Mouse (Mus musculus) forebrain, embryonic 16.5 days (tissue): Measurements from ENCODE around the gene Cep170b. TPM values are rescaled to one million over a fixed set of nuclear protein-coding genes. Genes with fewer than 3 reads are reported as not detected.

ENCODE experiments used
- ATAC-seq: fragments of 200-750 bp; cut with Nextera tagmentation; 2 replicates; pipeline ENCODE4 v1.8.0; 2017; ENCODE audit warnings: mild to moderate bottlenecking, moderate library complexity
- H3K27ac ChIP-seq: fragments of 300-500 bp; sonication (generic); 2 replicates; pipeline ENCODE4 v1.5.1; 2014; ENCODE audit warnings: low read length, control low read depth
- H3K27me3 ChIP-seq: fragments of 300-500 bp; sonication (generic); replicated peaks from 2 replicates; pipeline ENCODE4 v1.6.1; 2014; ENCODE audit warnings: low read length; ENCODE audit not compliant: control insufficient read depth, insufficient read depth
- H3K36me3 ChIP-seq: fragments of 300-500 bp; sonication (generic); 2 replicates; pipeline ENCODE4 v1.6.1; 2014; ENCODE audit not compliant: control insufficient read depth, insufficient read depth
- H3K4me1 ChIP-seq: fragments of 300-500 bp; sonication (generic); replicated peaks from 2 replicates; pipeline ENCODE4 v1.6.1; 2014; ENCODE audit warnings: low read length; ENCODE audit not compliant: control insufficient read depth, insufficient read depth
- H3K4me2 ChIP-seq: fragments of 300-500 bp; sonication (generic); 2 replicates; pipeline ENCODE4 v1.6.1; 2014; ENCODE audit warnings: mild to moderate bottlenecking, low read length, control low read depth
- H3K4me3 ChIP-seq: fragments of 300-500 bp; sonication (generic); replicated peaks from 2 replicates; pipeline ENCODE4 v1.5.1; 2014; ENCODE audit warnings: mild to moderate bottlenecking, low read length, control low read depth
- H3K9ac ChIP-seq: fragments of 300-500 bp; sonication (generic); replicated peaks from 2 replicates; pipeline ENCODE4 v1.6.1; 2014; ENCODE audit warnings: low read depth, low read length, control low read depth
- H3K9me3 ChIP-seq: fragments of 300-500 bp; sonication (generic); 2 replicates; pipeline ENCODE4 v1.6.1; 2016; ENCODE audit warnings: low read length; ENCODE audit not compliant: control insufficient read depth
- WGBS: fragments of 180-500 bp; shearing (Covaris S2); extraction: QIAGEN DNeasy Blood & Tissue Kit; methylation state at CpG from one replicate; pipeline ENCODE4 v1.1.7; 2014; 5-methylcytosine and 5-hydroxymethylcytosine counted together
- polyA plus RNA-seq: library from polyadenylated mRNA; unstranded; fragments of >200 nt; fragmentation: Nextera tagmentation; extraction: Ambion mirVana; gene quantifications from 2 replicates; pipeline ENCODE4 v1.2.1, GENCODE M21; 2015

Gene Cep170b
- polyA plus RNA-seq, 1 experiment from 2014 or later, result 22.9 TPM

DNA sequence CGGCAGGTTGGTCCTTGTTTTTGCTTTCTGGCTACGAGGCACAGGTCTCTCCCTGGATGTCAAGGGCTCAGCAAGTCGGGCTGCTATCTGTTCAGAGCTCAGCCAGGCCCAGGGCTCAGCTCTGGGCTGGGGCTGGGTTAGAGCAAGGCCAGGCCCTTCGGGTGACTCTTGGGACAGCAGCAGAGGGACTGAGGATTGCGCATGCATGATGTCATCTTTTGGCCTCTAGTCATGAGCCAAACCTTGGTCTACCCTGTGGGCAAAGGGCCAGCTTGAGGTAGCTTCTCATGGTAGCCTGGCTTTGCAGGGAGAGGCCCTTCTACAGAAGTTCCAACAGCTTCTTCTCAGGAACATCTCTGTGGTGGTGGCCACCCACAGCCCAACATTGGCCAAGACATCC is 43.9 kb downstream of the Cep170b start:
- Histone ChIP-seq H3K4me1 (0 out of 2 replicates have a peak, but pooled peaks cover 2% of the 10 kb centered on the region), H3K9ac (no peak overlapping the region), H3K27me3 (no peaks in the 10 kb centered on the region), H3K4me2 (no peak overlapping the region), H3K27ac (no peak overlapping the region), H3K4me3 (no peak overlapping the region), H3K36me3 (no peaks in the 10 kb centered on the region), H3K9me3 (no peaks in the 10 kb centered on the region)
- no peak for ATAC-seq
- 82% methylated on average over 5 of the region's 5 CpGs for WGBS

DNA sequence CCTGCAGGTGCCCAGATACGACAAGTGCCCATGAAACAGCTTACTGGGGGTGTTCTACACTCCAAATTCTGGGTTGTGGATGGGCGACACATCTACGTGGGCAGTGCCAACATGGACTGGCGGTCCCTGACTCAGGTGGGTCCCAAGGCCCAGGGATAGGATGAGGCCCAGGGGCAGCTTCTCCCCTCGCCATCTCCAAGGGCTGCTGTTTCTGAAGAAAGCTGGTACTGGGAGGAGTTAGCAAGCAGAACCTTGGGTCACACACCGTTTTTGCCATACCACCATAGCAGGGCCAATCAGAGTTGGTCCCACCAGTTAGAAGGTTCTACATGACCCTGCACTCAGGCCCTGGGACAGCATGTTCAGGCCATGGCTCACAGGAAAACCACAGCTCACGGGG is 44.7 kb downstream of the Cep170b start:
- Histone ChIP-seq H3K9ac (no peak overlapping the region), H3K9me3 (no peaks in the 10 kb centered on the region), H3K4me2 (no peak overlapping the region), H3K4me1 (0 out of 2 replicates have a peak, but pooled peaks cover 2% of the 10 kb centered on the region), H3K4me3 (no peak overlapping the region), H3K27ac (no peak overlapping the region), H3K27me3 (no peaks in the 10 kb centered on the region), H3K36me3 (no peaks in the 10 kb centered on the region)
- no peak for ATAC-seq
- 92% methylated on average over 7 of the region's 7 CpGs for WGBS

DNA sequence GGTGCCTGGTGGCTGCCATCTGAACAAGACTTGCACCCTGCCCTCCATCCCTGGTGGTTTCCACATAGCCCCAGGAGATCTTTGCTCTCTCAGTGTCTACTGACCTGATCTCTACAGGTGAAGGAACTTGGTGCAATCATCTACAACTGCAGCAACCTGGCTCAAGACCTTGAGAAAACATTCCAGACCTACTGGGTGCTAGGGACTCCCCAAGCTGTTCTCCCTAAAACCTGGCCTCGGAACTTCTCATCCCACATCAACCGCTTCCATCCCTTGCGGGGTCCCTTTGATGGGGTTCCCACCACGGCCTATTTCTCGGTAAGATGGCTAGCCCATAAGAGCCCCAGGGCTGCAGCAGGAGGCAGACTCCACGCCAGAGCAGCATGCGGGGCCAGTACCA is 46.3 kb downstream of the Cep170b start:
- H3K4me2 ChIP-seq, result no peak overlapping the region
- no peak overlapping the region for H3K4me3 ChIP-seq
- no peaks in the 10 kb centered on the region for H3K36me3 ChIP-seq
- H3K4me1 ChIP-seq, result 0 out of 2 replicates have a peak, but pooled peaks cover 2% of the 10 kb centered on the region
- ATAC-seq, result no peak
- H3K27ac ChIP-seq, result no peak overlapping the region
- WGBS, result 91% methylated on average over 7 of the region's 7 CpGs
- H3K9ac ChIP-seq, result no peak overlapping the region
- no peaks in the 10 kb centered on the region for H3K27me3 ChIP-seq
- no peaks in the 10 kb centered on the region for H3K9me3 ChIP-seq

DNA sequence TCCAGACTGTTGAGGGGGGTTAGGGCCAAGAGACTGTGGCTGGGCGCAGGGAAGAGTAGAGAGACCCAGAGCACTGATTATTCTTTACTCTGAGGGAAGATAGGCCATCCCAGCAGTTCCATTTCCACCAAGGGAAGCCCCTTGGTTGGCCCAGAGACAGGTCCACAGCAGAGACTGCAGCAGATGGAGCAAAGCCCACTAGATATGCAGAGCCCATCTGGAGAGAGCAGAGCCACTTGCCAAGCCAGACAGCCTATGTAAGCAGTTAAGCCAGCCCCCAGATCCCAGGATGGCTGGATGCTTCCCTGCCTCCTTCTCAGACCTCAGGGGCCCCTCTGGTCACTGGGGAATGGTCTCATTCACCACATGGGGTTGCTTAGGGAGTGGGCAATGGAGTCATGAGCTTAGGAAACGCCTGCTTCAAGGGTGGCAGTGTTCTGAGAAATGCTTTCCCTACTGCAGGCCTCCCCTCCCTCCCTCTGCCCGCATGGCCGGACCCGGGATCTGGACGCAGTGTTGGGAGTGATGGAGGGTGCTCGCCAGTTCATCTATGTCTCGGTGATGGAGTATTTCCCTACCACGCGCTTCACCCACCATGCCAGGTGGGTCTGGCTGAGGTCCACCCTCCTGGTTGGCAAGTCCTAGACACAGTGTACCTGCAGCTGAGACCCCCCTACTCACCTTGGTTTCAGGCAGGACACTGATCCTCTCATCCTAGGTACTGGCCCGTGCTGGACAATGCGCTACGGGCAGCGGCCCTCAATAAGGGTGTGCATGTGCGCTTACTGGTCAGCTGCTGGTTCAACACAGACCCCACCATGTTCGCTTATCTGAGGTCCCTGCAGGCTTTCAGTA is 47.0 kb downstream of the Cep170b start:
- H3K4me3 ChIP-seq, result no peak overlapping the region
- WGBS, result 89% methylated on average over 16 of the region's 16 CpGs
- no peak overlapping the region for H3K4me2 ChIP-seq
- H3K27ac ChIP-seq, result no peak overlapping the region
- no peak for ATAC-seq
- no peak overlapping the region for H3K9ac ChIP-seq
- no peaks in the 10 kb centered on the region for H3K27me3 ChIP-seq
- H3K9me3 ChIP-seq, result no peaks in the 10 kb centered on the region
- H3K4me1 ChIP-seq, result 0 out of 2 replicates have a peak, but pooled peaks cover 2% of the 10 kb centered on the region
- H3K36me3 ChIP-seq, result no peaks in the 10 kb centered on the region

DNA sequence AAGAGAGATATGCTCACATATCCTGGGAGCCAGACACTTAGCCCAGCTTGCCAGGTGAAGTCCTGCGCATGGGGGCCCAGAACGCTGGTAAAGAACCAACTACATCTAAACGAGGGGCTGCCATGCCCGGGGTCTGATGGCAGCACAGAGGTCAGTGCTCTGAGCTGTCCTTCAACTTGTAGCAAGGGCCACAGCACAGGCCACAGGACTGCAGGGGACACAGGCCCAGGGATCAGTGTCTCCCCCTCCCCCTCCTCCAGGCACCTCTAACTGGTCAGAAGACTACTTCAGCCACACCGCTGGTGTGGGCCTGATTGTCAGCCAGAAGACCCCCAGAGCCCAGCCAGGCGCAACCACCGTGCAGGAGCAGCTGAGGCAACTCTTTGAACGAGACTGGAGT is 47.9 kb downstream of the Cep170b start:
- no peaks in the 10 kb centered on the region for H3K9me3 ChIP-seq
- WGBS, result 90% methylated on average over 8 of the region's 8 CpGs

GRCm38 (mm10) chr12:112769031-112769430 is 48.8 kb downstream of the Cep170b start:
- H3K9me3 ChIP-seq, result no peaks in the 10 kb centered on the region
- no peaks in the 10 kb centered on the region for H3K36me3 ChIP-seq
- no peak for ATAC-seq
- no peaks in the 10 kb centered on the region for H3K27me3 ChIP-seq
- no peak overlapping the region for H3K4me2 ChIP-seq
- H3K27ac ChIP-seq, result no peak overlapping the region
- 0 out of 2 replicates have a peak, but pooled peaks cover 2% of the 10 kb centered on the region for H3K4me1 ChIP-seq
- WGBS, result 92% methylated on average over 6 of the region's 6 CpGs
- no peak overlapping the region for H3K4me3 ChIP-seq
- no peak overlapping the region for H3K9ac ChIP-seq

More for the DNA sequence above, 47.9 kb downstream of the Cep170b start:
- H3K9ac ChIP-seq, result no peak overlapping the region
- 0 out of 2 replicates have a peak, but pooled peaks cover 2% of the 10 kb centered on the region for H3K4me1 ChIP-seq
- ATAC-seq, result no peak
- H3K36me3 ChIP-seq, result no peaks in the 10 kb centered on the region
- H3K4me3 ChIP-seq, result no peak overlapping the region
- H3K4me2 ChIP-seq, result no peak overlapping the region
- H3K27ac ChIP-seq, result no peak overlapping the region
- no peaks in the 10 kb centered on the region for H3K27me3 ChIP-seq

DNA sequence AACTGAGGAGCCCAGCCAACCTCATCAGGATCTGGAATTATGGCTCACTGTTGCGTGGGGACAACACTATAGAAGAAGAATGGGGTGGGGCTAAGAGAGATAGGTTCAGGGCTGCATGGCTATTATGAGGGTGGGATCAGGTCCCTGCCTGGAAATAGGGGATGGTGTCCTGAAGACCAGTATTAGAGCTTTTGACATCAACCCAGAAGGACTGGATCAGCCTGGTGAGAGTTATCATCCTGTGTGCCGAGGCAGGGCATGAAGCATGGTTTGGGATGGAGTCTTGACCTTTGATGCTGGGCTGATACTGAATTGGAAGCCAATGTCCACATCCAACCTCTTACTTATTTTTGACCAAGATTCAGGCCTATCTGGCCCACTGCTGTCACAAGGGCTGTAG is 49.5 kb downstream of the Cep170b start:
- H3K27ac ChIP-seq, result no peak overlapping the region
- H3K4me3 ChIP-seq, result no peak overlapping the region
- no peaks in the 10 kb centered on the region for H3K36me3 ChIP-seq
- no peak overlapping the region for H3K9ac ChIP-seq
- 0 out of 2 replicates have a peak, but pooled peaks cover 2% of the 10 kb centered on the region for H3K4me1 ChIP-seq
- H3K4me2 ChIP-seq, result no peak overlapping the region
- 76% methylated on average over 2 of the region's 2 CpGs for WGBS
- no peaks in the 10 kb centered on the region for H3K9me3 ChIP-seq
- ATAC-seq, result no peak
- H3K27me3 ChIP-seq, result no peaks in the 10 kb centered on the region

- H3K4me1 ChIP-seq, result 0 out of 2 replicates have a peak, but pooled peaks cover 2% of the 10 kb centered on the region
- no peak overlapping the region for H3K4me3 ChIP-seq
- ATAC-seq, result no peak
- no peaks in the 10 kb centered on the region for H3K27me3 ChIP-seq
- H3K36me3 ChIP-seq, result no peaks in the 10 kb centered on the region
- 80% methylated on average over 4 of the region's 4 CpGs for WGBS
- H3K9me3 ChIP-seq, result no peaks in the 10 kb centered on the region
- H3K4me2 ChIP-seq, result no peak overlapping the region
- H3K9ac ChIP-seq, result no peak overlapping the region
- H3K27ac ChIP-seq, result no peak overlapping the region
Observed at GRCm38 (mm10) chr12:112770396-112770795, 50.1 kb downstream of the Cep170b start.

GRCm38 (mm10) chr12:112772306-112772705 is 52.1 kb downstream of the Cep170b start:
- H3K4me1 ChIP-seq, result no peaks in the 10 kb centered on the region
- no peak overlapping the region for H3K4me2 ChIP-seq
- 92% methylated on average over 14 of the region's 14 CpGs for WGBS

More at GRCm38 (mm10) chr12:112772306-112772705, 52.1 kb downstream of the Cep170b start:
- no peak overlapping the region for H3K27ac ChIP-seq
- no peak overlapping the region for H3K9ac ChIP-seq
- H3K9me3 ChIP-seq, result no peaks in the 10 kb centered on the region
- H3K36me3 ChIP-seq, result no peaks in the 10 kb centered on the region
- no peaks in the 10 kb centered on the region for H3K27me3 ChIP-seq
- no peak overlapping the region for H3K4me3 ChIP-seq
- ATAC-seq, result no peak
